Mouse (Mus musculus) bone marrow, adult 2 months (tissue): ENCODE measurements around the gene Nacc2. TPM values are rescaled to one million over a fixed set of nuclear protein-coding genes. Genes with fewer than 3 reads are reported as not detected.

ENCODE experiments used
- H3K27ac ChIP-seq: fragments of 200-500 bp; 2 replicates; pipeline ENCODE4 v1.5.1; 2012; ENCODE audit warnings: low read depth, mild to moderate bottlenecking, control low read depth, inconsistent platforms, low read length; ENCODE audit not compliant: control insufficient read depth, poor library complexity, insufficient read depth
- H3K4me1 ChIP-seq: fragments of 200-500 bp; 2 replicates; pipeline ENCODE4 v1.6.1; 2011; ENCODE audit warnings: low read length; ENCODE audit not compliant: control insufficient read depth, insufficient read depth
- H3K4me3 ChIP-seq: fragments of 200-500 bp; replicated peaks from 2 replicates; pipeline ENCODE3; 2011; ENCODE audit warnings: mild to moderate bottlenecking, low read depth, low read length, control low read depth; ENCODE audit not compliant: control insufficient read depth
- CTCF ChIP-seq: fragments of 200-500 bp; IDR thresholded peaks from 2 replicates; pipeline ENCODE4 v1.5.1; 2011; ENCODE audit warnings: low read length, control low read depth; ENCODE audit not compliant: control insufficient read depth, insufficient read depth
- POLR2A ChIP-seq: fragments of 200-500 bp; IDR thresholded peaks from 2 replicates; pipeline ENCODE4 v1.6.1; 2011; ENCODE audit warnings: low read depth, mild to moderate bottlenecking, control low read depth, low read length, borderline replicate concordance; ENCODE audit not compliant: control insufficient read depth
- WGBS: fragments of 180-500 bp; shearing (Covaris S2); methylation state at CpG from one replicate; pipeline ENCODE4 v1.1.7; 2018; 5-methylcytosine and 5-hydroxymethylcytosine counted together
- polyA plus RNA-seq: library from polyadenylated mRNA; stranded (reverse); fragments of >200 nt; gene quantifications from 2 replicates; pipeline ENCODE4 v1.2.4, GENCODE M21; 2011; ENCODE audit warnings: low replicate concordance; ENCODE audit not compliant: missing spikeins, insufficient read depth, insufficient read length

The Nacc2 gene
- polyA plus RNA-seq, 1 experiment, result 5.8 TPM

DNA sequence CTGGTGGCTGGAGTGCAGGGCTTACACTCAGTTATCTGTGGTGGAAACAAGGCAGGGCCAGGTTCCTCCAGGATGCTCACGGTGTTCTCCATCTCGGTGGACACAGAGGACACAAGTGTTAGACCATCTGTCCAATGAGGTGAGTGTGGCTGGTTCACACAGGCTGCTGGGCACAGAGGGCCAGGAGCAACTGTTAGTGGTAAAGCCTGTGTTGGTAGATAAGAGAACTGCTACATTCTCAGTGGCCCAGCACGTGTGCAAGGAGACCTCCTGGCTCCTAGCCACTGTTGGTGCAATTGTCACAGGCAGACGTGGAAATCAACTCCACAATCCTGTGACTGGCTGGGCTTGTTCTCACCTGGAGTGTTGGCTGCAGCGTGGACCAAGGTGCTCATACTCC, 31.6 kb upstream of the Nacc2 start:
- no peak for TF ChIP-seq CTCF
- TF ChIP-seq POLR2A, result no peak
- Histone ChIP-seq H3K4me1 (peaks cover 3% of the 10 kb centered on the region), H3K27ac (no peak overlapping the region), H3K4me3 (no peak overlapping the region)
- WGBS, result 37% methylated on average over 5 of the region's 5 CpGs

DNA sequence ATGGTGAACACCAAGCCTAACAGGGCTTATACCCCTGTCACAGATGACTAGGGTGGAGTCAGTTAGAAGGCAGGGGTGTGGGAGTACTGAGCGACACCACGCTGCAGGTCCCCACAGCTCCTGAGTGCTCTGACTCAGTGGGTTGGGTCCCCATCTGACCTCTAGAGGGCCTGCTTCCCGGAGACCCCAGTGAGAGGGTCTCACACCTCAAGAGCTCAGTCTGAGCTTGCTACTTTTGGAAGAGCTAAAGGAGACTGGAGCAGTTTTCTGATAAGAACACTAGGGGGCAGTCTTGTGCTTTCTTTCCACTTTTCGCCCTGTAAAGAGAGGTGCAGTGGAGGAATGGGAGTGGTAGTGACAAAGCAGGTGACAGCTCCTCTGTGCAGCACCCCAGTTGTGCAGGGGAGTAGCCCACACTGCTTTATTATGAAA, 30.9 kb upstream of the Nacc2 start:
- Histone ChIP-seq H3K4me1 (peaks cover 3% of the 10 kb centered on the region), H3K27ac (no peak overlapping the region), H3K4me3 (no peak overlapping the region)
- TF ChIP-seq POLR2A (no peak), CTCF (peak; percentile 34; the same call in 1 of the 2 replicates)
- WGBS, result 31% methylated on average over 4 of the region's 4 CpGs

DNA sequence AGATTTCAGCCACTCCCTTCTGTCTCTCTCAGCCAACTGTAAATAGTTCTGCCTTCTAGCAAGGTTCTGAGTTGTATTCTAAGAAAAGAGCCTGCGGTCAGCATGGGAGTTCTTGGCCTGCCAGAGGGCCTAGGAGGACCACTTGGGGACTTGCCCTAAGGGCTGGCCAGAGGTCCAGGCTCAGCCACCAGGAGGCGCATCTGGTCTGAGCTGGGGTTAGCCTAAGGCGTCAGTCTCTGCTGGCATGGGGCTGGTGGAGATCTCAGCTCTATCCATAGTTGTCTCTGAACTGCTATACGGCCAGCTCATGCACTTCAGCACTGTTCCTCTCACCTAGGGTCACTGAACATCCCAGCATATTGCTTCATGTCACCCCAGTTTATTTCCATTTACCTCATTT, 30.3 kb upstream of the Nacc2 start:
- H3K4me1 ChIP-seq, result peaks cover 3% of the 10 kb centered on the region
- 58% methylated on average over 4 of the region's 4 CpGs for WGBS
- H3K27ac ChIP-seq, result no peak overlapping the region
- peak; percentile 49 for TF ChIP-seq CTCF
- TF ChIP-seq POLR2A, result no peak
- H3K4me3 ChIP-seq, result no peak overlapping the region

DNA sequence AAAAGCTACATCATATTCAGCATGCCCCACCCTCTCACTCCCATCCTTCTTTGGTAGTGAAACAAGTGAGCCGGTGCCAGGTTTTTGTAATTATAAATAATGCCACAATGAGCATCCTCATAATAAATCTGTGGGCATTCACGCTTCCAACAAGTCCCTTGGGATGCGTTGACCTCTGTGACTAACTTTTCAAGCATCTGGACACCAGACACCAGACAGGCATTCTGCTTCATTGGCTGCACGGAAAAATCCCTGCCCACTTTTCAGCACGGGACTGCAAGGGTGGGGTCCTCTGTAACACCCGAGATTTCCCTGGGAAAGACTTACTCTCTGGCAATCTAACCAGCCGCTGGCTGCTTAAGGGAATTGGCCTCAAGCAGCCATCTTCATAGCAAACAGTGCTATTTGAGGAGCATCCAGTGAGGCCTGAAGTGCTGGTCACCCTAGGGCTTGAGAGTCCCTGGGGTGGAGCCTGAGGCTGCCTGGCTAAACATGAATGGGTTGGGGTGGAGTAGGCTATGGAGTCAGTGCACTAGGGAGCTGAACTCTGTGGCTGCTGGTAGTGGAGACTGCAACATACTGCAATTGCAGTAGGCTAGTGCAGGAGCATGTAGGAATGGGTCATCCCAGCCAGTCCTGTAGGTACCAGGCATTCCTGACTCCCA, 24.8 kb upstream of the Nacc2 start:
- 86% methylated on average over 7 of the region's 7 CpGs for WGBS

DNA sequence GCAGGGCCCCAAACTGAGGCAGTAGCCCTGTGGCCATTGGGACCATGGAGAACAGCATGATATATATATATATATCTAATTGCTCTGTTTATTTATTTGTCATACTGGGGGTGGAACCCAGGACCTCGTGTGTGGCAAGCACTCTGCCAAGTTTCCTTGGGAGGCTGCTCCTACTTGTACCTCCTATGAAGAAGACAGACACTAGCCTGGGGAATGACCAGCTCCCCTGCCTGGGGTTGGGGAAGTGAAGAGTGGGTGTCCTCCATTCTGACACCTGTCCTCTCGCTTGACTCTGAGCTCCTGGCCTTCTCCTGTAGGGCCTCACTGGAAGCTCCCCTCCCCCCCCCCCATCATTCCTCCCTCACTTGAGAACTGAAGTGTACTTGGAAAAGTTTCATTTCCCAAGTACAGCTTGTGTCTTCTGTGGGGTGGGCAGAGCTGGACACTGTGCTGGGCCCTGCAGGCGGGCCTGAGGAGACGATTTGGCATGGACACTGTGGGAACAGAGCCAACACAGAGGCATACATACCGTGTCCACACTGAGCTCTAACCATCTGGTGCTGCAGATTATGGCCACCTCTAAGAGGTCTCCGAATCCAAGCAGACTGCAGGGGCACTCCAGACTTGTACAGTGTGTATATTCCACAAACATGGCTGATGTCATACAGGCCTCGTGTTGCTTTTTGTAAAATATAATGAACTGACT, 23.5 kb upstream of the Nacc2 start:
- TF ChIP-seq POLR2A, result no peak
- TF ChIP-seq CTCF, result no peak
- Histone ChIP-seq H3K4me1 (no peaks in the 10 kb centered on the region), H3K27ac (no peak overlapping the region), H3K4me3 (no peak overlapping the region)
- 64% methylated on average over 7 of the region's 7 CpGs for WGBS

More for the DNA sequence above, 24.8 kb upstream of the Nacc2 start:
- Histone ChIP-seq H3K4me1 (no peaks in the 10 kb centered on the region), H3K27ac (no peak overlapping the region), H3K4me3 (no peak overlapping the region)
- TF ChIP-seq POLR2A, result no peak
- no peak for TF ChIP-seq CTCF

DNA sequence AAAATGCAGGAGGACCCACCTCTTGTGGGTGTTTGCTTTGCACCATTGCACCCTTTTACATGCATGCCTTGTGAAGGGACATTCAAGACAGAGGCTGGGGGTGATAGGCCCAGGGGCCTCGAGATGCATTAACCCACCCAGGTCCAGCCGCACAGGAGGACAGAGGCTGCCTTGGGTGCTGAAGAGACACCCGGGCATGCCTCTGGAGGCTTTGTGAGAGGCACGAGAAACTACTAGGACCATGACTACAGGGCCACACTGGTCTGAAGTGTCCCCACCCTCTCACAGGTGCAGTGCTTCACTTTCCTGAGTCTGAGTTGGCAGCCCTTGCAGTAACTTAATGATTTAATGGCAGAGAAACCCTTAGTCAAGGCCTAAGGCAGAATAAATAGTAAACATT, 22.1 kb upstream of the Nacc2 start:
- Histone ChIP-seq H3K4me3 (no peak overlapping the region), H3K27ac (no peak overlapping the region), H3K4me1 (peaks cover 1% of the 10 kb centered on the region; the same call in 1 of the 2 replicates)
- no peak for TF ChIP-seq POLR2A
- TF ChIP-seq CTCF, result no peak
- WGBS, result 84% methylated on average over 4 of the region's 4 CpGs

DNA sequence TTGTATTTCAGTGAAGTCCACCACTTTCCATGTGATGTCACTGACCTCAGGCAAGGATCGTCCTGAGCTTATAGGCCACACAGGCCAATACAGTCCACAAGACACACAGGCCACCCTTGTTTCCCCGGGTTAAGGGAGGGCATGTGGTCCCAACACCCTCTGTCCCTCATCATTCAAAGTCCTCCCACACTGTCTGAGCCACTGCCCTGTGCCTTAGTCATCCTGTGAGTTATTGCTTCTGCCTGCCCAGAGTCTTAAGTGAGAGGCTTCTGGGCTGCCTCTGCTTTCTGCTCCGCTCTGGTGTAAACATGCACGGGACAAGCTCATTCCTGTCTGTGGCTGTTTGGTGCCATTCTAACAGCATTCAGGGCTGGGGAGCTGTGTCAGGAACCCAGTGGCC, 21.3 kb upstream of the Nacc2 start:
- TF ChIP-seq POLR2A, result no peak
- TF ChIP-seq CTCF, result no peak
- no peak overlapping the region for H3K27ac ChIP-seq
- WGBS, result 89% methylated on average over 4 of the region's 4 CpGs
- peaks cover 1% of the 10 kb centered on the region; the same call in 1 of the 2 replicates for H3K4me1 ChIP-seq
- H3K4me3 ChIP-seq, result no peak overlapping the region

DNA sequence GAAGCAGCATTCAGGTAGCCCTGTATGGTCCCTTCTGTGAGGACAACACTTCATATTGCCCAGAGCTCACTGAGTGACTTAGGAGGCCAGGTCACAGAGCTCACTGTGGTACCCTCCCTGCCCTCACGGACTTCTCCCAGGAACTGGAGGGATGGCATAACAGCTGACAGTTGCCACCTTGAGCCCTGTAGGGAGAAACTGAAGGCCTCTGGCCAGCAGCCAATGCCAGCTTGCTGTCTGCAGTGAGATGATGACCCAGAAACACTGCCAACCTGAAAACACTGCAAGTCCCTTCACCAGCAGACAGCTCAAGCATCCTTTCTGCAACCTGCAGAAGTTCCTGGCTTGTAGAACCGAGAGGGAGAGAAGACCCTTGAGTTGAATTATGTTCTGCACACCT, 20.5 kb upstream of the Nacc2 start:
- Histone ChIP-seq H3K27ac (no peak overlapping the region), H3K4me3 (no peak overlapping the region), H3K4me1 (peaks cover 1% of the 10 kb centered on the region; the same call in 1 of the 2 replicates)
- 76% methylated on average over 2 of the region's 2 CpGs for WGBS
- TF ChIP-seq CTCF (no peak), POLR2A (no peak)

DNA sequence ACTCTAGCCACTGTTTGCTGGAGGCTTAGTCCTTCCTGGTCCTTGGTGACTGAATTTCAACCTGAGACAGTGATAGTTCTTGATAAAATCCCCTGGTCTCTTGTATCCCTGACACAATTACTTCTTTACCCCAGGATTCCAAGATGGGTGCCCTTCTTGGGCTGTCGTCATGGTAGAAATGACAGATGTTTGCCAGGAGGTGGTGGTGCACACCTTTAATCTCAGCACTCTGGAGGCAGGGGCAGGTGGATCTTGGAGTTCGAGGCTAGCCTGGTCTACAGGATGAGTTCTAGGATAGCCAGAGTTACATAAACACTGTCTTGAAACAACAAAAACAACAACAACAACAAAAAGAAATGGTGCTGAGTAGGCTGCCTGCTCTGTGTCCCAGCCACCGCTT, 20.0 kb upstream of the Nacc2 start:
- WGBS, result 87% methylated on average over 3 of the region's 3 CpGs
- H3K4me1 ChIP-seq, result peaks cover 1% of the 10 kb centered on the region; the same call in 1 of the 2 replicates

More for the DNA sequence above, 20.0 kb upstream of the Nacc2 start:
- H3K4me3 ChIP-seq, result no peak overlapping the region
- TF ChIP-seq CTCF (no peak), POLR2A (no peak)
- H3K27ac ChIP-seq, result no peak overlapping the region
